Mouse (Mus musculus) gastrocnemius, adult 2 months (tissue): ENCODE measurements around the gene Map3k20. TPM values are rescaled to one million over a fixed set of nuclear protein-coding genes. Genes with fewer than 3 reads are reported as not detected.

Experiments
- DNase-seq: peaks from one replicate; pipeline ENCODE4 v3.0.0; 2022
- H3K27ac ChIP-seq: fragments of 200-600 bp; 2 replicates; pipeline ENCODE4 v1.8.1; 2022; ENCODE audit warnings: mild to moderate bottlenecking
- H3K4me3 ChIP-seq: fragments of 200-600 bp; 2 replicates; pipeline ENCODE4 v1.8.1; 2022; ENCODE audit warnings: mild to moderate bottlenecking, moderate library complexity
- CTCF ChIP-seq: fragments of 200-600 bp; IDR thresholded peaks from 2 replicates; pipeline ENCODE4 v1.8.1; 2022; ENCODE audit warnings: antibody characterized with exemption, mild to moderate bottlenecking, moderate library complexity
- intact Hi-C: fragments of 180-260 bp; cut with DNase I; formaldehyde crosslinking; loops from one replicate; pipeline ENCODE4 v1.15.1; 2025
- long read RNA-seq, 2 experiments: library from polyadenylated mRNA; stranded (forward); transcript quantifications; one replicate each; pipeline ENCODE4 v2.0.0; 2021
- total RNA-seq, 2 experiments: library from RNA; stranded (reverse); gene quantifications; 2 replicates each; pipeline ENCODE4 v1.2.3; 2021

The Map3k20 gene
- 100 to 1,000 TPM; 338 to 407 TPM for total RNA-seq
- long read RNA-seq, experiment 1, full-length matches to known transcripts = 60 of 227 reads
- long read RNA-seq, experiment 1, partial matches to known transcripts = 71 of 227 reads
- long read RNA-seq, experiment 1, other reads (novel, unspliced or antisense) = 96 of 227 reads
- long read RNA-seq, experiment 2, full-length matches to known transcripts = 45 of 171 reads
- long read RNA-seq, experiment 2, partial matches to known transcripts = 56 of 171 reads
- long read RNA-seq, experiment 2, other reads (novel, unspliced or antisense) = 70 of 171 reads

- TF ChIP-seq CTCF = peak; percentile 70
- Histone ChIP-seq H3K4me3 (peak within 1 kb of the TSS; percentile 84), H3K27ac (peak within 1 kb of the TSS; percentile 98)
- peak; percentile 89 for DNase-seq
- intact Hi-C loops = no loop called here
Measured at GRCm38 (mm10) chr2:72285256-72285887, at the start of gene Map3k20. Map3k20 (plus strand) TSS chr2:72285637.

- intact Hi-C loops = no loop called here
- no peak for DNase-seq
- no peak for TF ChIP-seq CTCF
- peak overlapping the region; percentile 75 for H3K27ac ChIP-seq
- no peak overlapping the region for H3K4me3 ChIP-seq
Measured at GRCm38 (mm10) chr2:72238421-72238820, 47.0 kb upstream of the Map3k20 start.

- DNase-seq = no peak
- H3K27ac ChIP-seq = peak overlapping the region; percentile 75
- no peak overlapping the region for H3K4me3 ChIP-seq
- intact Hi-C loops = no loop called here
- no peak for TF ChIP-seq CTCF
Measured at GRCm38 (mm10) chr2:72238925-72239324, 46.5 kb upstream of the Map3k20 start.

- H3K4me3 ChIP-seq = no peak overlapping the region
- no peak for TF ChIP-seq CTCF
- no peak for DNase-seq
- intact Hi-C loops = no loop called here
- peak overlapping the region; percentile 75 for H3K27ac ChIP-seq
Measured at GRCm38 (mm10) chr2:72239456-72239855, 46.0 kb upstream of the Map3k20 start.

GRCm38 (mm10) chr2:72239993-72240392, 45.4 kb upstream of the Map3k20 start:
- Histone ChIP-seq H3K27ac (peak overlapping the region; percentile 75), H3K4me3 (no peak overlapping the region)
- peak; percentile 44 for DNase-seq
- TF ChIP-seq CTCF = no peak
- intact Hi-C loops = no loop called here

- H3K4me3 ChIP-seq = no peak overlapping the region
- intact Hi-C loops = no loop called here
Measured at GRCm38 (mm10) chr2:72240691-72241090, 44.7 kb upstream of the Map3k20 start.

GRCm38 (mm10) chr2:72241714-72242472, 43.5 kb upstream of the Map3k20 start:
- DNase-seq = no peak
- no peak for TF ChIP-seq CTCF
- intact Hi-C loops = no loop called here
- peak overlapping the region; percentile 50 for H3K4me3 ChIP-seq
- H3K27ac ChIP-seq = 0 out of 2 replicates have a peak overlapping the region, but pooled peaks have one; percentile 6

More at GRCm38 (mm10) chr2:72240691-72241090, 44.7 kb upstream of the Map3k20 start:
- peak overlapping the region; percentile 75 for H3K27ac ChIP-seq
- TF ChIP-seq CTCF = no peak
- DNase-seq = no peak

- no peak for DNase-seq
- no peak for TF ChIP-seq CTCF
- Histone ChIP-seq H3K27ac (no peak overlapping the region), H3K4me3 (no peak overlapping the region)
- intact Hi-C loops = no loop called here
Measured at GRCm38 (mm10) chr2:72242910-72243675, 42.3 kb upstream of the Map3k20 start.

GRCm38 (mm10) chr2:72245631-72246030, 39.8 kb upstream of the Map3k20 start:
- intact Hi-C loops = no loop called here
- TF ChIP-seq CTCF = no peak
- no peak for DNase-seq
- Histone ChIP-seq H3K4me3 (no peak overlapping the region), H3K27ac (no peak overlapping the region)

- intact Hi-C loops = no loop called here
- Histone ChIP-seq H3K27ac (no peak overlapping the region), H3K4me3 (no peak overlapping the region)
- no peak for DNase-seq
- no peak for TF ChIP-seq CTCF
Measured at GRCm38 (mm10) chr2:72246376-72246775, 39.1 kb upstream of the Map3k20 start.

- no peak for DNase-seq
- intact Hi-C loops = no loop called here
- no peak overlapping the region for H3K27ac ChIP-seq
- no peak for TF ChIP-seq CTCF
- H3K4me3 ChIP-seq = no peak overlapping the region
Measured at GRCm38 (mm10) chr2:72247819-72248218, 37.6 kb upstream of the Map3k20 start.
